Mouse (Mus musculus) frontal cortex, adult 2 months (tissue): ENCODE measurements around the gene Rbm24. TPM values are rescaled to one million over a fixed set of nuclear protein-coding genes. Genes with fewer than 3 reads are reported as not detected.
A peak's percentile ranks its signal among the peaks of the same experiment; 100 is the strongest.

Source experiments
- DNase-seq, 2 experiments: peaks; one replicate each; pipeline ENCODE4 v3.0.0; 2022; ENCODE audit warnings: low spot score in 1 of 2; ENCODE audit errors: extremely low spot score in 1 of 2
- polyA plus RNA-seq: library from polyadenylated mRNA; depleted of rRNA; stranded (reverse); fragments of >200 nt; gene quantifications from 2 replicates; pipeline ENCODE4 v1.2.3, GENCODE M21; 2012; rRNA removed

Rbm24 gene
- polyA plus RNA-seq, 1 experiment: 12.4 TPM

DNA sequence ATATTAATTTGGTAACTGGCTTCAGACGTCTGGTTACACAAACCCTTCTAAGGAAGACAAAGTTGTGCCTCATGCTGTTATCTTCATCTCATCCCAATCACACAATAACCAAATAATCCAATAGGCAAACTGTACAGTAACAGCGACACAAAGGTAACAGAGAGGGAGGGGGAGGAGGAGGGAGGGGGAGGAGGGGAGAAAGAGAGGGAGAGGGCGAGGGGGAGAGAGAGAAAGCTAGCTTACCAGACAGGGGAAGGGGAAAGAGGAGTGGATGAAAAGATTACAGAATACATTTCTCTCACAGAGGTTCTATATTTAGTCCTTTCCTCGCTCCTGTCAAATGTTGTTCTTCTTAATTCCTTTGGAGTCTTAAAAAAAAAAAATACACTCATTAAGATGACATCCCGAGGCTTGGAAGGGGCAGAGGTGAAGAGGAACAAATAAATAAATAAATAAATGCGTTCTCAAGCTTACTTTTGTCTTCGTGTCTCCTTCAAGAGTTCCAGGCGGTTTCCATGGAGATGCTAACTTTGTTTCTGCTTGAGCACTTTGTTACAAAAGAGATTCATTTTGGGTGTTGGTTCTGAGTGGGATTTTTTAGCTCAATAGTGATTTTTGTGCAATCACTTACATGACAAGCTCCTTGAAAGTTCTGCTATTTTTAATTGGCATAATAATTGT lies 15.8 kb downstream of the Rbm24 start:
- peak in 1 of 2 experiments; percentile 70 for DNase-seq

DNA sequence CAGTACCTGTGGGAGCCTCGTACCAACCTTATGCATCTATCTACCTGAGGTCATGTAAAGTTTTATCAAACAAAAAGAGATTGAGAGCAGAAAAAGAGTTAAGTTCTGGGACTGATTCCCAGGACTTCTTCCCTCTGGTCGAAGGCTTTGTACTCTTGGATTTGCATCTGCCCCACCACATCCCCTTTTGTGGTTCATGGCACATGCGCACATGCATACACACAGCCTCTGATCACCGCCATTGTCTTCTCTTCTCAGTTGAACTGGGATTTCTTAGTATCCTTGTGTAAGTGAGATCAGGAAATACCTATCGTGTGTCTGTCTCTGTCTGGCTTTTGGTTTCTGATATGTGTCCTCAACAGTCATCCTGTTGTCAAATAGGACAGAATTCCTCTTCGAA lies 20.7 kb downstream of the Rbm24 start:
- DNase-seq: no peak

DNA sequence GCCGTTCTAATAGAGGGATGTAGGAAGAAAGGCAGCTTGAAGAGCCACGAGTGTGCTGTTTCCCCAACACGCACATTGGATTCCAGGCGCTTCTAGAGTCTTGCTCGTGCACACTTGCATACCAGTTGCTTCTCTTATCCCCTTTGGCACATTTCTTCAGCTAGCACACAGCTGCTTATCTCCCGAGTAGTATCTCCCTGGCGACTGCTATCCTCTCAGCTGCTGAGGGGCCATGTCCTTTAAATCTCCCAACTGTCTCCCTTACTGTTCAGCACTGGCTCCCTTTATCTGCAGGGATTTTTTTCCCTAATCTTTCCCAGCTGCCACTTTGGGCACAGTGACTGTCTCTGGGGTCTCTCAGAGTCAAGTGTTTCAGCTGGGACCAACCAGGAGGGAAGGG lies 25.8 kb downstream of the Rbm24 start:
- no peak for DNase-seq

DNA sequence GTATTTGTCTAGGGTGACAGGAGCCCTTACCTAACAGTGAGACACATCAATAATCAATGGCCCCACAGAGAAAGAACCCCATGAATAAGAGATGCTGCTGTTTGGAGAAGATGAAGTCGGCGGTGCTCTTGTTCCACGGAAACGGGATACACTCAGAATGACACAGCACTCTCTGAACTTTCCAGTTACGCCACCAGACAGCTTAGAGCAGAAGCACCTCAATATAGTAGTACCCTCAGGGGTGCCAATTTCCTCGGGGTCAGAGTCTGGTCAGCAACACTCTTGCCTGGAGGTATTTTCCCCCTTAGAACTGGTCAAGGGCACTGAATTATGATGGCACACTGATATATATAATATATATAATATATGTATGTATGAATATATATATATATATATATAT lies 27.8 kb downstream of the Rbm24 start:
- no peak for DNase-seq

DNA sequence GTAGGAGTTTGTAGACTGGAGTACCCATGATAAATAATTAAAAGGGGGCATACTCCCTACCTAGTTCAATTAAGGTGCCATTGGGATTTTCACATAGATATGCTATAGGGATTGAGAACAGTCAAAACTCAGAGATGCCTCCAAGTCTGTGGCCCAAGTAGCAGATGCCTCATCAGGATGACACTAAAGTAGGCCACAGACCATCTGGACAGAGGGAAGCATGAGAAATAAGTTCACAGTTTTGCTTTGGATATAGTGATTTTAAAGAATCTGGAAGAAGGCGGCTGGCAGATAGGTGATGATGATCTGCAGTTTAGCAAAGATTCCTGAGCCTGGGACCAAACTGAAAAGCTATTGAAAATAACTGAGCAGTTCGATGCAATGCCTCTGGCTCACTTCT lies 30.0 kb downstream of the Rbm24 start:
- DNase-seq: peak in 1 of 2 experiments; percentile 27

DNA sequence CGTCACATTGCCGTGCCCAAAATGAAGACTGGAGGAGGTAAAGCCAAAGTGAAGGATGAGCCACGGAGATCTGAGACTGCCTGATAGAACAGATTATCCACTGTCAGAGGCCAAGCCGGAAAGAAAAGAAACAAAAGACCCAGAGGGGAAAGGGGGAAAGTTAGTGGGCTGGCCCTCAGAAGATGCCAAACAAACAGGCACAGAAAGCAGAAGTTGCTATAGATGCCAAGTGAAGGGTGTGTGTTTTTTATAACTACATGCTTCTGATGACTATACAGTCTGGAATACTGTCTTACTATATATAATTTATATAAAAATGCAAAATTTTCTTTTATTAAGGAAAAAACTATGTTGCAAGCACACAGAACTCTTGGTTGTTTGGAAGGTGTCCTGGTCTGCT lies 31.7 kb downstream of the Rbm24 start:
- no peak for DNase-seq

DNA sequence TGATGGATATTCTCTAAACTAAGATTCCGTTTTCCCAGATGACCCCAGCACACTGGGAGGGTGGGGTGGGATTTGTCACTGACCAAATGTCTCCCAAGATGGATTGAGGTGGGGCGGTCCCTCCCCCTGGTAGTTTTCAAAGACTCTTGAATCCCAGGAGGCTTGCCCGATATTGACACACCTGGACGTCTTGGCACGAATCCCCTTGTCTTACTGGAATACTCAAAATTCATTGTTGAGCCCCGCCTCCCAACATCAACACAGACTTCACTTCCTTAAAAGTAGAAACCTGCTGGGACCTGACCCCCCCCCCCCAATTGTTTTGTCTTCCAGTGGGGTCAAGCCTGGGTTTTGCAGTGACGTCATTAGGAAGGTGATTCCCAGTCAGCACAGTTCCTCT lies 32.4 kb downstream of the Rbm24 start:
- DNase-seq: no peak

DNA sequence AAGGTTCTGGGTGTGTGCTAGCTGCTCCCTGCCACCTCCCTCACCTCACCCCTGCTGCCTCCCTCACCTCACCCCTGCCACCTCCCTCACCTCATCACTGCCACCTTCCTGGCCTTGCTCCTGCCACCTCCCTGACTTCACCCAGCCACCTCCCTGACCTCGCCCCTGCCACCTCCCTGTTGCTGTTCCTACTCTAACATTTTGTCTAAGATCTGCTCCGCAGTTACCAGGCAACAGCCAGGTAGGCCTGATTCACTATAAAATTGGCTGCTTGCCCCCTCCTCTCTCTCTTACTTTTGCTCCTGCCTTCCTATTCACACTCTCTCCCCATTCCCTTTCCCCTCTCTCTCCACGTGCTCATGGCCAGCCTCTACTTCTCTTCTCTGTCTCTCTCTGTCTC lies 33.3 kb downstream of the Rbm24 start:
- no peak for DNase-seq

DNA sequence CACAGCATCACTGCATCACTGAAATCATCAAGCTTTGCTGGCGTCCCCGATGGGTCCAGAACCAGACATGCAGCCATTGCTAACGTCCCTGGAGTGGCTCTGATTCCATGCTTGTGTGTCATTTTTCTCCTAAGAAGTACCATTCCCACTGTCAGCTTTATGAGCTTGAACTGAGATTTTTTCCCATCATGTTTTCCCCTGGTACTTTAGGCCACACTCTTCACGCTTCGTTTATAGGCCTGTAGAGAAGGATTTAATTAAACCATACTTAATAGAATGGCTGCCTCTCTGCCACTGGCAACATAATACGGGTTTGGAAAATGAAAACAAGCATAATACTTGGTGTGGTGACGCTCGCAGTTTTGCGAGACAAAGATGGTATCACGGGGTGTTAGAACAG lies 41.3 kb downstream of the Rbm24 start:
- DNase-seq: no peak

DNA sequence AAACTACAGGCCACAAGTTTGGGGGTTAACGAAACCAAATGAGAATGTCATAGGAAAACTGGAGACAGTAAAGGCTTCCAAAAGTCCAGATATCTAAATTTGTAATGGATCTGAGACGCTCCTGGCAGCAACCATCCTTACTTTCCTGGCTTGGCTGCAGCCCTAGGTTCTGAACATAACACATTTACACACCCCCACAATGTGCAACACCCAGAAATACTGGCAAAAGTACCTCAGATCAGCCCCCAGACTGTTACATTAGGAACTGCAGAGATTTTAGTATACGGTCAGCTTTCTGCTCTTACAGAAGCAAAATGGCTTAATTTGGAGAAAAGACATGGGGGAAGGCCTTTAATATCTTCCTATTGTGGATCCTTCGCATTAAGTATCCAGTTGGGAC lies 44.0 kb downstream of the Rbm24 start:
- DNase-seq: peak; percentile 56 to 63

DNA sequence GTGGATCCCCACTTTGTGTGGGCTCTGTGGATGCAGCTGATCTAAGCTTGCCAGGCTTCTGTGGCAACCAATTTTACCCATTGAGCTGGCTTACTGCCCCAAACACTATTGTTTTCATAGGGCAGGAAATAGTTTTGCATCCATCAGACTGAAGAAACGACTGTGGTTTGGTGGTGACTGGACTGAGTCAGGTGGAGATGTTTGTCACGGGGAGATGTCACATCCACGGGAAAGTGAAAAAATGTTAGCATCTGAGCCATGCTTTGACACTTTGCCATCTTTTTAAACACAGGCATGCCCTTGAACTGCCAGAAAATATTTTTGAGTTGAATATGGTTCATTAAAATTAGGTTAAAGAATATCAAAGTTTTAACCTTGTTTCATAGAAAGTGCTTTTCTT lies 45.5 kb downstream of the Rbm24 start:
- no peak for DNase-seq

DNA sequence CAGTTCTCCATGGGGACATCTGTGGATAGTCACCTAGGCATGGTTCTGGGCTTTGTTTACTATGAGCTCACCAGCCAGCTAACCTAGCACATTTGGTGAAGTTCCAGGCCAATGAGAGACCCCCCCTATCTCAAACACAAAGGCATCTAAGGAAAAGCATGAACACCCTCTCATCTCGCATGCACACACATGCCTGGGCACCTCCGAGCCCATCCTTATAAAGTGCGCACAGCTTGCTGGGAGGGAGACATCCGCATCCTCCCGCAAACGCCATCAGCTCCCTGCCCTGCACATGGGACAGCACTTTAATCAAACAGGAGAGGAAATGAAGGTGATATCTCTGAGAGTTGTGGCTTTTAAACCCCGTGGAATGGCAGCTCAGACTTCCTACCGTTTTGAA lies 50.0 kb downstream of the Rbm24 start:
- no peak for DNase-seq

DNA sequence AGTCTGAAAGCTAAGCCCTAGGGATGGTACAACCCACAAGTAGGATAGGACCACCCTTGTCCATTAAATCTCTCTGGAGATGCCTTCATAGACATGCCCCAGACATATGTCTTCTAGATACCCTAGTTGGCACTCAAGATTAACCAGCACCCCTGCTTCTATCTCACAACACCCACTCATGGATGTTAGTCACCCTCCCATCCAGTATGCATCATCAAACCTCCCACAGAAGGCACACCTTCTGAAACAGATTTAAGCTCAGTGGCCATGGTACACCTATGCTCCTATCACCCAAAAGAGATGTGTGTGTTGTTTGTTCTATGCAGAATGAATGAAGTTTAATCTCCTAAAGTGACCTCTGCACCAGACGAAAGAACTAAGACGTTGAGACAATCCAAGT lies 51.3 kb downstream of the Rbm24 start:
- DNase-seq: no peak

Other genes starting within 250 kb of the Rbm24 start
- 0.08 TPM in 1 of 2 replicates, not detected in the other for gene Stmnd1, start 144.7 kb upstream of the Rbm24 start, polyA plus RNA-seq
- gene Cap2, start 83.4 kb downstream of the Rbm24 start, polyA plus RNA-seq: 149 and 159 TPM in 2 replicates